Mouse (Mus musculus) spleen, postnatal 4 days (tissue): ENCODE measurements at regions not wholly inside any gene's neighbourhood (a gene's known extent, or its start where the extent isn't known, plus 50 kb on each side); places are given as distances from the start of the nearest gene placed in this dataset.

Experiments used
- DNase-seq, 2 experiments: peaks; one replicate each; pipeline ENCODE4 v3.0.0; 2022; ENCODE audit warnings: low spot score in 2 of 2

GRCm38 (mm10) chr15:36945309-36945708, 62.3 kb downstream of the Zfp706 start:
- DNase-seq: no peak

DNA sequence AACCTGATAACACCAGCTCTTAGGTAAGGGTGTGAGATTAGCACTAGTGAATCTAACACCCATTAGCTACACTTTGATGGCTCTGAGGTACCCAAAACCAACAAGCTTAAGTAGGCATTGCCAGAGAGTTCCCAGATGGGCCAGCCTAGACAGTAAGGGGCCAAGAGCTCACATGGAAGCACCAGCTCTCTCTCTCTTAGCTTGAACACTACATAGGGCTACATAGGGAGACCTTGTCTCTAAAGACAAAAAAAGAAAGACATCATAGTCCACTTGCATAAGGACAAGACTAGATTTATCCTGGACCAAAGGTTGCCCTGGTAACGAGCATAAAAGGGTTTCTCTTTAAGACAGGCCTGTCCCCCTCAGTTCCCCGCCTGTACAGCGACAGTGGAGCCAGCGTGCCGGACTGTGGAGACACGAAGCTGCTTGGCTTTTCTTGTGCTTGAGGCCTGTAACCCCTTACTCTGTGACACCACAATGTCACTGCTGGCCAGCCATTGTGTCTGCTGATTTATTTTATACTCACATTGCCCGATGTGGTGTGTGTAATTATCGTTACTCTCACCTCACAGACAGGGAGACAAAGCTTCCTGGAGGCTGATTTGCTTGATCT, 62.9 kb downstream of the Zfp706 start:
- DNase-seq: no peak

DNA sequence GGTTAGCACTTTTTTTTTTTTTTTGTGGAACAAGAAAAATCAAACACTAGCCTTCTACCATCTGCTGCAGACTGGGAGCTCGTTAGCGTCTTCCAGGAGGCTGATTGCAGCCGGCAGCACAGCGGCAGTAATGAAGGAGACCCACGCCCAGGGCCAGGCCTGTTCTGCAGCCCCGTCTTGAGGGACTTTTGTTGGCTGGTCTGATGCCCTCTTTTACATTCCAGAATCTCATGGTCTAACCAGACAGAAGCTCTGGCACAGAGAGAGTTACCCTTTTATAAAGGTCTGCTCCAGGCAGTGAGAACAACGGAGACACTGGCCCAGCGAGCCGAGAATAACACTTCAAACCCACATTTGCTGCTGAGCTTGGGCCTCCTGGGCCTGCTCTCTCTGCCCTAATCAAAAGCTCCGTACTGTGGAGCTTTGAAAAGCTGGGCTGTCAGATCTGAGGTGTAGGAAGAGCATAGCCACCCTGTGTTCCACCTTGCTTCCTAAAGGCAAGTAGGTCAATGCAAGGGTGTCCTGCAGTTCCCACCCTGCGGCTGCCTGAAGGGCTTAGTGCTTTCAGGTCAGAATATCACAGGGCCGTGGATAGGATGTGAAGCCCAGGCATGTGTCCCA, 64.0 kb downstream of the Zfp706 start:
- no peak for DNase-seq

- no peak for DNase-seq
These were observed 65.3 kb downstream of the Zfp706 start for GRCm38 (mm10) chr15:36942261-36942660.

GRCm38 (mm10) chr15:36941741-36942140, 65.8 kb downstream of the Zfp706 start:
- DNase-seq: no peak

- DNase-seq: no peak
These were observed 68.0 kb downstream of the Zfp706 start for GRCm38 (mm10) chr15:36939608-36940007.

- DNase-seq: no peak
These were observed 68.4 kb downstream of the Zfp706 start for GRCm38 (mm10) chr15:36939153-36939552.

- DNase-seq: peak; percentile 82 to 90
These were observed 68.9 kb downstream of the Zfp706 start for GRCm38 (mm10) chr15:36938511-36939150.

- peak in 1 of 2 experiments; percentile 20 for DNase-seq
These were observed 69.6 kb downstream of the Zfp706 start for GRCm38 (mm10) chr15:36937757-36938498.

DNA sequence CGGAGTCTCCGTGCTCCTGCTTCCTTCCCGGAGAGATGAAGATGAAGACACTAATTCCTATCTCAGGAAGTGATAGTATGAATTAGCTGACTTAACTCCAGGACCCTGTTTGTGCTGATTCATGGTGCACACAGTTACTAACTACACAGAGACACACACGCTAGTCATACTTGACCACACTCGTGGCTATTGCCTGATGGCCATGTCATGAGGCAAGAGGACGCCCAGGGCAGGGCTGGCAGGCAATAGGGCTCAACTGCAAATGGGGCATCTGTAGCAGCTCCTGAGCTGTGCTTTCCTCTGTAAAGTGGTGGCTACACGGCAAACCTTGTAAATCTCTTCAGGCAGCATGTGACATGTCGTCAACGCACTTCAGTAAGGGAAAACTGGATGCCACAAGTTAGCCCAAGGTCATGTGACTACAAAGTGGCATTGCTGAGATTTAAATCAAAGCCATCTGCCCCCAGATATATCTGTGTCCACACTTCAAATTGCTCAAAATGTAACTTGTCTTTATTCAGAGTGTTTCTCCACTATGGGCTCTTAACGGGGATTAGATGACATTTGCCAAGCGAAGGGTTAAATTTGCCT, 70.4 kb downstream of the Zfp706 start:
- DNase-seq: no peak

DNA sequence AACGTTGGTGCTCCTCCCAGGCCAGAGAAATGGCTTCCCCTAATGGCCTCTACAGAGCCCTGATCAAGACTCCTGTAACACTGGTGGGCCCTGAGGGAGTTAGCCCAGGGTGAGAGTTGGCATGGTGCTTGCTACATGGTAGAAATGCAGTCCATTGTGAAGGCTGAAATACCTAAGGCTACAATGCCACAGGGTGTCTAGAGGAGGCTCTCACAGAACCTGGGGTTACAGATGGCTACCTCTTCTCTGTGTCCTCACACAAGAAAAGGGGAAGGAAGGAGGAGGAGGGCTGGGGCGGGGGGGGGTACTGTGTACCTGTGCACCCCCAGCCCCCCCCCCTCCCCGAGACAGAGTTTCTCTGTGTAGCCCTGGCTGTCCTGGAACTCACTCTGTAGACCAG, 72.8 kb downstream of the Zfp706 start:
- no peak for DNase-seq

- peak in 1 of 2 experiments; percentile 44 for DNase-seq
These were observed 74.0 kb downstream of the Zfp706 start for GRCm38 (mm10) chr15:36933581-36933991.

DNA sequence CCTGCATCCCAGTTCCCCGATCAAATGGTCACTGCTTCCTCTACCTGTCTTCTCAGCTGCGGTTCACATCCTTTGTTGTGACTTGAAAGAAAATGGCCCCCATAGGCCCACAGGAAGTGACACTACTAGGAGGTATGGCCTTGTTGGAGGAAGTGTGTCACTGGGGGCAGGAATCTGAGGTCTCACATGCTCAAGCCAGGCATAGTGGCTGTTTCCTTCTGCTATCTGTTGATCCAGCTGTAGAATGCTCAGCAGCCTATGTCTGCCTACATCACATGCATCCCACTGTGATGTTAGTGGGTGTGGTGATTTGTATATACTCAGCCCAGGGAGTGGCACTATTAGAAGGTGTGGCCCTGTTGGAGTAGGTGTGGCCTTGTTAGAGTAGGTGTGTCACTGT, 76.1 kb downstream of the Zfp706 start:
- DNase-seq: no peak

- DNase-seq: no peak
These were observed 77.1 kb downstream of the Zfp706 start for GRCm38 (mm10) chr15:36930433-36930832.

DNA sequence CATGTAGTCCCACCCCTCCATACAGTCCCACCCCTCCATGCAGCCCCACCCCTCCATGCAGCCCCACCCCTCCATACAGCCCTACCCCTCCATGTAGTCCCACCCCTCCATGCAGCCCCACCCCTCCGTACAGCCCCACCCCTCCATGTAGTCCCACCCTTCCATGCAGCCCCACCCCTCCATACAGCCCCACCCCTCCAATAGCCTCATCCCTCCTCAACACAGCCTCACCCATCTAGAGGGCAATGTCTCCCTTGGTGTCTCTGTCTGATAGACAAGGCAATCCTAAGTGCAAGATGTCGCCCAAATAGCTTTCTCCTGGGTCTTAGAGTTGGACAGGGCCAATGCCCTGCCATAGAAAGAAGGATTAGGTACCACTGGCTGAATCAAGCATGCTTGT, 77.8 kb downstream of the Zfp706 start:
- DNase-seq: no peak

GRCm38 (mm10) chr15:36929088-36929487, 78.5 kb downstream of the Zfp706 start:
- DNase-seq: no peak

- no peak for DNase-seq
These were observed 78.9 kb downstream of the Zfp706 start for GRCm38 (mm10) chr15:36928678-36929077.

DNA sequence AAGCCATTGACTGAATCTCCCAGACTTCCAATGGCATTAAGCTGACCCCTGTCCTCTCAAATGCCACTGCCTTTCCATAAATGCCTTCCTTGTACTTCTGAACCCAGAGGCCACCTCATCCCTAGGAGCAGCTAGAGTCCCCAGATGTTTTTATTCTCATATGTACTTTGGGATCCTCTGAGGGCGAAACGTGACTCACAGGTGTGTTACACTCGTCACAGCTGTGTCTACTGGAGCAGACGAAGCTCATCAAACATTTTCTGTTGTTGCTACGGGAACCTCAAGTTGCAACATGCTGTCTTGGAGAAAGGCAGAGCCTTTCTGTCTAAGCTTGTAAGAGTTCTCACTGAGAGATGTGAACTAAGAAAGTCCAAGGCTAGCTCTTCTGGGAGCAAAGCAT, 80.1 kb downstream of the Zfp706 start:
- DNase-seq: no peak

GRCm38 (mm10) chr15:36924171-36924570, 83.4 kb downstream of the Zfp706 start:
- DNase-seq: no peak

GRCm38 (mm10) chr15:36921384-36921783, 86.2 kb downstream of the Zfp706 start:
- DNase-seq: no peak

GRCm38 (mm10) chr15:36920886-36921285, 86.7 kb downstream of the Zfp706 start:
- no peak for DNase-seq

- DNase-seq: no peak
These were observed 87.9 kb downstream of the Zfp706 start for GRCm38 (mm10) chr15:36919704-36920103.
